ENCODE assay signal across 9 mouse cellular contexts in the genomic region with DNA sequence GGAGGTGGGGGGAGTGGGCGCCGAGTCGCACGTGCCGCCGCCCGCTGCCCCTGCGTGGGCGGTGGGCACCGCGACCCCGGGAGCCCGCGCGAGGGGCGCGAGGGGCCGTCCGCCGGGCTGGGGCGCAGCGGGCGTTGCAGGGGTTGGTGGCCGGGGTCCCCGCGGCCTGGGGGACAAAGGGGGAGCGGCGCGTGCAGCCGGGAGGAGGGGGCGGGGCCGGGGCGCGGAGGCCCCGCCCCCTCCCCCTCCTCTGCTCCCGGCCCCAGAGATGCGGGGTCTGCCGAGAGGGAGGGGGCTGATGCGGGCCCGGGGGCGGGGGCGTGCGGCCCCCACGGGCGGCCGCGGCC. TPM values are rescaled to one million over a fixed set of nuclear protein-coding genes. Genes with fewer than 3 reads are reported as not detected.
DNase-seq lines count a peak whose midpoint lies in the region; ATAC-seq lines count a peak whose summit lies in the region.
"Had no signal": no experiment of that assay in that cellular context is flagged by ENCODE, and none has a peak within 500 bp of the region (broad histone marks: within the 10 kb centered on the region; RNA-seq: fewer than 3 reads in every experiment).

No protein-coding gene starts in this region.

- H3K9ac ChIP-seq in neural tube, embryonic 11.5 days (ENCODE audit: low read length), result peak overlapping the region; percentile 98
- peak overlapping the region; percentile 97 for H3K9ac ChIP-seq in midbrain, embryonic 13.5 days (replicated peaks)

- 0 out of 2 replicates have a peak, but pooled peaks have one; percentile 21 for ATAC-seq in neural tube, embryonic 11.5 days (ENCODE audit: insufficient read depth, low FRiP score, low TSS enrichment)
- no peak for ATAC-seq in midbrain, embryonic 13.5 days

- WGBS in neural tube, embryonic 11.5 days, result 0% methylated on average over 5 of the region's 47 CpGs
- 0% methylated on average over 3 of the region's 47 CpGs for WGBS in midbrain, embryonic 13.5 days

- peaks cover 14% of the 10 kb centered on the region for H3K36me3 ChIP-seq in neural tube, embryonic 11.5 days (ENCODE audit: control insufficient read depth, insufficient read depth, low read length)
- peaks cover 36% of the 10 kb centered on the region for H3K36me3 ChIP-seq in midbrain, embryonic 13.5 days

- peak overlapping the region; percentile 92 for H3K4me3 ChIP-seq in neural tube, embryonic 11.5 days (ENCODE audit: low read depth, low read length)
- H3K4me3 ChIP-seq in midbrain, embryonic 13.5 days (replicated peaks), result peak overlapping the region; percentile 96

- intact Hi-C loops in gastrocnemius, postnatal 36 days (cut with DNase I), result no loop called here

- H3K4me2 ChIP-seq in neural tube, embryonic 11.5 days (ENCODE audit: low read depth), result peak overlapping the region; percentile 90
- peak overlapping the region; percentile 99 for H3K4me2 ChIP-seq in midbrain, embryonic 13.5 days (replicated peaks)

- H3K27ac ChIP-seq in neural tube, embryonic 11.5 days (ENCODE audit: low read depth, low read length), result peak overlapping the region; percentile 95
- H3K27ac ChIP-seq in midbrain, embryonic 13.5 days, result peak overlapping the region; percentile 95

- H3K4me1 ChIP-seq in neural tube, embryonic 11.5 days (ENCODE audit: control insufficient read depth, insufficient read depth, low read length), result peaks cover 16% of the 10 kb centered on the region
- peaks cover 51% of the 10 kb centered on the region for H3K4me1 ChIP-seq in midbrain, embryonic 13.5 days (replicated peaks)

- H3K27me3 ChIP-seq in neural tube, embryonic 11.5 days (ENCODE audit: control insufficient read depth, insufficient read depth, low read length), result no peaks in the 10 kb centered on the region
- no peaks in the 10 kb centered on the region for H3K27me3 ChIP-seq in midbrain, embryonic 13.5 days

- peak; percentile 63 for DNase-seq in adrenal gland, postnatal 10 days
- no peak for DNase-seq in adrenal gland, adult (ENCODE audit: inconsistent age in 2 of 2, low spot score in 1 of 2)
- DNase-seq in neural tube, embryonic 11.5 days (ENCODE audit: low spot score), result peak; percentile 73
- no peak for DNase-seq in neural tube, embryonic 10.5 days (ENCODE audit: extremely low spot score, low spot score)
- DNase-seq in induced T-regulatory cell, adult 2 months (ENCODE audit: low read depth), result peak; percentile 48
- DNase-seq in cerebellum, adult 8-10 months, result no peak
- DNase-seq in gastrocnemius, postnatal 36 days, result no peak

- no peaks in the 10 kb centered on the region for H3K9me3 ChIP-seq in neural tube, embryonic 11.5 days (ENCODE audit: control insufficient read depth, low read length)
- no peaks in the 10 kb centered on the region for H3K9me3 ChIP-seq in midbrain, embryonic 13.5 days

RNA-seq across cellular contexts. Expression of gene Ehmt2, which starts 0.4 kb away (rescaled TPM):
- total RNA-seq in adrenal gland, postnatal 10 days (2021), result 100 to 1,000 TPM; 113 to 137 TPM
- polyA plus RNA-seq in neural tube, embryonic 11.5 days (2014; fragmentation: Nextera tagmentation; extraction: Ambion mirVana), result 62.7 and 70.3 TPM in 2 replicates
- polyA plus RNA-seq in midbrain, embryonic 13.5 days (2015; fragmentation: Nextera tagmentation; extraction: Ambion mirVana), result 105 and 114 TPM in 2 replicates
- 10 to 100 TPM; 24.7 to 28.2 TPM for total RNA-seq in gastrocnemius, postnatal 36 days (2021)

RNA-seq across cellular contexts. Expression of gene C2, which starts 0.6 kb away (rescaled TPM):
- 10 to 100 TPM; 41.1 TPM for total RNA-seq in adrenal gland, postnatal 10 days (2021)
- polyA plus RNA-seq in neural tube, embryonic 11.5 days (2014; fragmentation: Nextera tagmentation; extraction: Ambion mirVana), result 0.57 and 0.86 TPM in 2 replicates
- 1.2 and 2.1 TPM in 2 replicates for polyA plus RNA-seq in midbrain, embryonic 13.5 days (2015; fragmentation: Nextera tagmentation; extraction: Ambion mirVana)
- 1 to 10 TPM; 1.4 to 1.5 TPM for total RNA-seq in gastrocnemius, postnatal 36 days (2021)

RNA-seq across cellular contexts. Expression of gene Slc44a4, which starts 15.6 kb away (rescaled TPM):
- total RNA-seq in adrenal gland, postnatal 10 days (2021), result 1 to 10 TPM in 1 of 2 experiments, under 1 TPM in 1; 1.00 to 1.2 TPM
- polyA plus RNA-seq in neural tube, embryonic 11.5 days (2014; fragmentation: Nextera tagmentation; extraction: Ambion mirVana), result not detected in 2 replicates
- 0.09 TPM in 1 of 2 replicates, not detected in the other for polyA plus RNA-seq in midbrain, embryonic 13.5 days (2015; fragmentation: Nextera tagmentation; extraction: Ambion mirVana)
- under 1 TPM in 1 of 2 experiments, not detected in 1; 0.17 TPM for total RNA-seq in gastrocnemius, postnatal 36 days (2021)
- total RNA-seq: heart, postnatal 10 days had no signal

RNA-seq across cellular contexts. Expression of gene Gm20547, which starts 16.8 kb away (rescaled TPM):
- under 1 TPM in 1 of 2 experiments, not detected in 1; 0.21 TPM for total RNA-seq in adrenal gland, postnatal 10 days (2021)
- polyA plus RNA-seq in neural tube, embryonic 11.5 days (2014; fragmentation: Nextera tagmentation; extraction: Ambion mirVana), result not detected in 2 replicates
- 0.08 TPM in 1 of 2 replicates, not detected in the other for polyA plus RNA-seq in midbrain, embryonic 13.5 days (2015; fragmentation: Nextera tagmentation; extraction: Ambion mirVana)
- total RNA-seq in gastrocnemius, postnatal 36 days (2021), result under 1 TPM in 1 of 2 experiments, not detected in 1; 0.20 TPM
- total RNA-seq: heart, postnatal 10 days had no signal

RNA-seq across cellular contexts. Expression of gene Zbtb12, which starts 19.4 kb away (rescaled TPM):
- total RNA-seq in adrenal gland, postnatal 10 days (2021), result 10 to 100 TPM; 13.5 to 17.8 TPM
- 1.7 and 2.1 TPM in 2 replicates for polyA plus RNA-seq in neural tube, embryonic 11.5 days (2014; fragmentation: Nextera tagmentation; extraction: Ambion mirVana)
- 13.2 and 16.3 TPM in 2 replicates for polyA plus RNA-seq in midbrain, embryonic 13.5 days (2015; fragmentation: Nextera tagmentation; extraction: Ambion mirVana)
- total RNA-seq in gastrocnemius, postnatal 36 days (2021), result 1 to 10 TPM; 4.6 to 5.7 TPM

Comparison
In these comparisons a context has a peak if more than half of its experiments do, and no peak if none do; other contexts are left out.
1. DNase-seq: peak in adrenal gland, postnatal 10 days (single experiment), neural tube, embryonic 11.5 days (single experiment) and induced T-regulatory cell, adult 2 months (single experiment); none in adrenal gland, adult (0 of 2), neural tube, embryonic 10.5 days (single experiment), cerebellum, adult 8-10 months (single experiment) and gastrocnemius, postnatal 36 days (0 of 2).
2. RNA of gene C2, which starts 0.6 kb away (total RNA-seq): 41.1 TPM in adrenal gland, postnatal 10 days; 1.4 to 1.5 TPM in gastrocnemius, postnatal 36 days; every median in the first group is over 10 times any median in the second.